Mouse (Mus musculus) heart, embryonic 14.5 days (tissue): ENCODE measurements at regions not wholly inside any gene's neighbourhood (a gene's known extent, or its start where the extent isn't known, plus 50 kb on each side); places are given as distances from the start of the nearest gene placed in this dataset.

ENCODE experiments used
- ATAC-seq: fragments of 200-750 bp; cut with Nextera tagmentation; 2 replicates; pipeline ENCODE4 v1.8.0; 2017; ENCODE audit warnings: low read depth, moderate TSS enrichment; ENCODE audit not compliant: insufficient number of reproducible peaks, insufficient read depth, low FRiP score
- H3K27ac ChIP-seq, 2 experiments: fragments of 200-500 bp in 1 of 2; fragments of 300-500 bp in 1 of 2; sonication (generic) in 1 of 2; replicated peaks in 1 of 2; 2 replicates each; pipeline ENCODE4 v1.5.1; 2012 to 2014; ENCODE audit warnings: low read depth in 2 of 2, low read length in 2 of 2, control low read depth in 1 of 2, mild to moderate bottlenecking in 1 of 2, mixed read lengths in 1 of 2; ENCODE audit not compliant: control insufficient read depth in 1 of 2, insufficient read depth in 1 of 2
- H3K27me3 ChIP-seq: fragments of 300-500 bp; sonication (generic); 2 replicates; pipeline ENCODE4 v1.6.1; 2014; ENCODE audit warnings: mild to moderate bottlenecking, low read length, control low read depth; ENCODE audit not compliant: control insufficient read depth, insufficient read depth
- H3K36me3 ChIP-seq: fragments of 300-500 bp; sonication (generic); 2 replicates; pipeline ENCODE4 v1.6.1; 2014; ENCODE audit warnings: mild to moderate bottlenecking, control low read depth, low read length, mixed read lengths; ENCODE audit not compliant: control insufficient read depth, insufficient read depth
- H3K4me1 ChIP-seq, 2 experiments: fragments of 200-500 bp in 1 of 2; fragments of 300-500 bp in 1 of 2; sonication (generic) in 1 of 2; 2 replicates each; pipeline ENCODE4 v1.6.1; 2012 to 2014; ENCODE audit warnings: low read length in 2 of 2, control low read depth in 1 of 2, mixed read lengths in 1 of 2; ENCODE audit not compliant: control insufficient read depth in 2 of 2, insufficient read depth in 2 of 2
- H3K4me2 ChIP-seq: fragments of 300-500 bp; sonication (generic); 2 replicates; pipeline ENCODE4 v1.6.1; 2014; ENCODE audit warnings: mild to moderate bottlenecking, low read length
- H3K4me3 ChIP-seq, 2 experiments: fragments of 200-500 bp in 1 of 2; fragments of 300-500 bp in 1 of 2; sonication (generic) in 1 of 2; 2 replicates each; pipeline ENCODE4 v1.5.1; 2012 to 2014; ENCODE audit warnings: low read length in 2 of 2, mild to moderate bottlenecking in 2 of 2, control low read depth in 1 of 2, low read depth in 1 of 2, moderate library complexity in 1 of 2; ENCODE audit not compliant: control insufficient read depth in 1 of 2, insufficient read depth in 1 of 2
- H3K9ac ChIP-seq: fragments of 300-500 bp; sonication (generic); 2 replicates; pipeline ENCODE4 v1.6.1; 2014; ENCODE audit warnings: mild to moderate bottlenecking, low read length
- H3K9me3 ChIP-seq: fragments of 300-500 bp; sonication (generic); 2 replicates; pipeline ENCODE4 v1.6.1; 2016; ENCODE audit warnings: low read length, control low read depth; ENCODE audit not compliant: control insufficient read depth
- WGBS: fragments of 180-500 bp; shearing (Covaris S2); extraction: QIAGEN DNeasy Blood & Tissue Kit; methylation state at CpG from one replicate; pipeline ENCODE4 v1.1.7; 2014; 5-methylcytosine and 5-hydroxymethylcytosine counted together

DNA sequence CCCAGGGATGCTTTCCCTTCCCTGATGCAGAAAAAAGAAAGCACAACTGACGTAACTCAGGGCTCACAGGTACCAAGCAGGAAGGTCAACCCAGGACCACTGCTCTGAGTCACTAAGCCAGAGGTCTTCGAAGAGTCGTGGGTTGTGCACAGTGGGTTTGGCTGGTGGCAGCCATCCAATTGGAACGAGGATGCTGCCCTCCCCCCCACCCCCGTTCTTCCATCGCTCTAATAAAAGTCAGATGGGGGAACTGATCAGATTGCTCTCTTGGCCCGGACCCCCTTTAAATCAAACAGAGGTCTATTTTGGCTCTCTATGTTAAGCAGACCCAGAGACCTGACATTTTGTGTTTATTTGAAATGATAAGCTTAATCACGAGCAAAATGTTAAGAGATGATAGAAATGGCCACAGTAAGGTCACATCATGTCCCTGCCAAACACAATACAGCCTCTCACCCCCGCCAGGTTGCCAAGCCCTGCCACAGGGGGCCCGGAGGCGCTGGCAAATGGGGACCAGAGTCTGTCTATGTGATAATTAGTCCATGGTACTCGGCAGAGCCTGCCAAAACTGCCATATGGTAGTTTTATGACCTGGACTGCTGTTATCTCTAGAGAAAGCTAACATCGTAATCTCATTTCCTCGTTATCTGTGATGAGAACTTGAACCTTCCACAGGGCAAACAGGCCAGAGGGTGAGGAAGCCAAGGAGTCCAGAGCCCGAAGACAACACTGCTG is 105.6 kb downstream of the Gm11011 start:
- no peaks in the 10 kb centered on the region for H3K27me3 ChIP-seq
- WGBS = 40% methylated on average over 15 of the region's 15 CpGs
- H3K9me3 ChIP-seq = peaks cover 6% of the 10 kb centered on the region; the same call in 1 of the 2 replicates
- H3K4me2 ChIP-seq = no peak overlapping the region
- peak; percentile 54 for ATAC-seq
- H3K36me3 ChIP-seq = no peaks in the 10 kb centered on the region
- H3K4me1 ChIP-seq = peaks cover 6 to 11% of the 10 kb centered on the region in 2 experiments; a peak in 3 of 4 replicates
- H3K4me3 ChIP-seq = no peak overlapping the region
- H3K27ac ChIP-seq = no peak overlapping the region
- no peak overlapping the region for H3K9ac ChIP-seq

DNA sequence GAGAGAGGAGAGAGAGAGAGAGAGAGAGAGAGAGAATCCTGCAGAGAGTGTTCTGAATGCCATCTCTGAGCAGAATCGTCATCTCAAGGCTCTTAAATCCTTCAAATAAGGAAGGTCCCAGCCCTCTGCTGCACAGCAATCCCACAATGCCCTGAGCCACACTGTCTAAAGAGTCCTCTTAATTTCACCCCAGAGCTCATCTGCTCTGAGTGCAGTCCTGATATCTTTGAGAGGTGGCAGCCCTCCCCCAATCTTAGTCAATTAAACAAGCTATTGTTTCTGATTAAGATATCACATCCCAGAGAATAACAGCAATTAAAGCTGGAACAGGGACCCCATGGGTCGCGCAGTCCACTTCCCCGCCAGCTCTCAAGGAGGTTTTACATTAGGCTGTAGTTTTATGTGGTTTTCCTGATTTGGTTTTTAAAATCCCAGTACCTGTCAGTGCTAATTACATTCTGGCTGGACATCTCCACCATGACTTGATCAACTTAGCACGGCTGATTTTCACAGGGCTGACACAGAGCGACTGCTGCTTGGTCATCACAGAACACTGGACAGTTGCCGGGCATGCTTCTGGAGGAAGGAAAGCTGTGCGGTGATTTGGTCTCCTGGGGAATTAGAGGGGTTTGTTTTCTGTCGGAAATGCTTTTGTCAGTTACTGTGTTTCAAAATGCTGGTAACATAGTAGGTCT is 113.0 kb downstream of the Gm11011 start:
- no peak overlapping the region for H3K27ac ChIP-seq
- no peak overlapping the region for H3K4me2 ChIP-seq
- H3K27me3 ChIP-seq = no peaks in the 10 kb centered on the region
- H3K9me3 ChIP-seq = peaks cover 6% of the 10 kb centered on the region; the same call in 1 of the 2 replicates
- H3K4me1 ChIP-seq = no peaks in the 10 kb centered on the region
- no peak overlapping the region for H3K9ac ChIP-seq
- WGBS = 54% methylated on average over 9 of the region's 9 CpGs
- no peak for ATAC-seq
- no peaks in the 10 kb centered on the region for H3K36me3 ChIP-seq
- no peak overlapping the region for H3K4me3 ChIP-seq

DNA sequence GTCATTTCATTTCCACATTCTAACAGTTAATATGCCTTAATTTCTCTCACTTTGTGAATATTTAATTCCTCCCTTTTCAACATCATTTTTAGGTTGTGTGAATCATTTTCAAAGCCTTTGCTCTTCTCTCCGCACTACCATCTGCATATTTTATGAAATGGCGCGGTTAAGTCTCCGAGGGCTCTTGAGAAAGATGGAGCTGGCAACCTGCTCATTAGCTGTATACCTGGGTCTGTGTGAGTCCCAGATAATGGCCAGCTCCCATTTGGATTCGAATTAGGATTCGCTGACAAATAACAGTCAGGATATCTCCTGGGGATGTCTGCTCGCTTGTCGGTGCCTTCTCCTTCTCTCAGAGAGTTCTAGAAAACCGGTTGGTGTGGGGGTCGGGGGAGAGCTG is 118.0 kb downstream of the Gm11011 start:
- no peak for ATAC-seq
- H3K4me1 ChIP-seq = no peaks in the 10 kb centered on the region
- H3K27me3 ChIP-seq = no peaks in the 10 kb centered on the region
- H3K4me2 ChIP-seq = no peak overlapping the region
- H3K9ac ChIP-seq = no peak overlapping the region
- H3K4me3 ChIP-seq = no peak overlapping the region
- H3K36me3 ChIP-seq = no peaks in the 10 kb centered on the region
- H3K27ac ChIP-seq = no peak overlapping the region
- 84% methylated on average over 10 of the region's 10 CpGs for WGBS
- H3K9me3 ChIP-seq = no peaks in the 10 kb centered on the region

DNA sequence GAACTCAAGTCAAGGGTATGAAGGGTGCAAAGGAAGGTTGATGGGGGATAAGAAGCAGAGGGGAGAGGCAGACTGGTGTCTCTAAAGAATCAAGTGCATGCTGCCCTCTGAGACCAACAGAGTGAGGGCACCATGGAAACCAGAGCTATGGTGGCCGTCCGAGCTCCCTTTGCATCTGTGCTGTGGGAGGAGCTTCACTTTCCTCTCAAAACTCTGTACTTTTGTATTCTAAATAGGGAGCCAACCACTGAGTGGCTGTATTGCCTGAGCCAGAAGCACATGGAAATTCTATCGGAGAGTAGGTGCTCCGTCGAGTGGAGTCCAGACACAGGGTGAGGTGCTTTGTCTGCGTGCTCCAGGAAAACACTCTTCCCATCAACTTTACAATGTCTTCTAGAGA is 119.9 kb downstream of the Gm11011 start:
- H3K4me2 ChIP-seq = no peak overlapping the region
- H3K27me3 ChIP-seq = no peaks in the 10 kb centered on the region
- no peaks in the 10 kb centered on the region for H3K36me3 ChIP-seq
- no peak overlapping the region for H3K27ac ChIP-seq
- no peaks in the 10 kb centered on the region for H3K9me3 ChIP-seq
- H3K4me3 ChIP-seq = no peak overlapping the region
- no peak overlapping the region for H3K9ac ChIP-seq
- WGBS = 85% methylated on average over 6 of the region's 6 CpGs
- no peaks in the 10 kb centered on the region for H3K4me1 ChIP-seq
- no peak for ATAC-seq

DNA sequence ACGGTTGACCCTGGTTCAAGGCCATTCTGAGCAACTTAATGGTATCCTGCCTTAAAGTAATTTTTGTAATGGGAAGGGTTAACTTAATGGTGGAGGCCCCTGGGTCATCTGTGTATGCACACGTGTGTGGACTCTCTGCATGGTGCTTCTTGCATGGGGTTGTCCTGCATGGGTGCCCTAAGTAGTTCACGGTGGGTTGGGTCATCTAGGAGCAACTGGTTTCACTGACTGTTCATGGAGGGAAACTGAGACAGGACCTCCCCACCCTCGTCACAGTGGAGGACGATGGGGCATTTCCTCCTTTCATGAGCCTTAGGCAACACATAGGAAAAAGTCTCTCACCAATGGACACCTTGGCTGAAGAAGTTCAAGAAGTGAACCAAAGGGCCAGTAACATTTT is 123.4 kb downstream of the Gm11011 start:
- Histone ChIP-seq H3K27me3 (no peaks in the 10 kb centered on the region), H3K36me3 (no peaks in the 10 kb centered on the region), H3K4me2 (no peak overlapping the region), H3K4me3 (no peak overlapping the region), H3K9me3 (no peaks in the 10 kb centered on the region), H3K27ac (no peak overlapping the region), H3K9ac (no peak overlapping the region), H3K4me1 (no peaks in the 10 kb centered on the region)
- 78% methylated on average over 5 of the region's 5 CpGs for WGBS
- ATAC-seq = no peak

DNA sequence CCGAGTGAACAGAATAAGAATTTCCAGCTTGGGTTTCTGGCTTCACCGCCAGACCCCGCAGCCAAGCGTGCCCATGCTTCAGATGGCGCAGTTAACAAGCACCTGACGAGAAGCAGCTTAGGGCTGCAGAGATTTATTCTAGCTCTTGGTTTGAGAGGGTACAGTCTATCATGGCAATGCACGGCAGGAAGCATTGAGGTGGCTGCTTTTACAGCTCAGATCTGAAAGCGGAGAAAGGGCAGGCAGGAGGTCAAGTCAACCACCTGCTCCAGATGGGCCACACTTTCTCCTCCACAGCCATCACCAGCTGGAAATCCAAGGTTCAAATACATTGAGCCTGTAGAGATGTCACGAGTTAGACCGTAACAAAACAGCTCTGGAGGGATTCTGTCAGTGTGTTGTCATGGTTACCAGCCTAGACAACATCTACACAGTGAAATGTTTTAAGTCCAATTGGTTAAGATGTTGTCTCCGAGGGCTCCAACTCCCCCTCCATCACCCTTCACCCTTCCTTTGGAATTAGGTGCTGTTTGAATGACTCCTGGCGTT is 126.0 kb downstream of the Gm11011 start:
- no peak for ATAC-seq
- H3K36me3 ChIP-seq = no peaks in the 10 kb centered on the region
- no peak overlapping the region for H3K9ac ChIP-seq
- H3K4me2 ChIP-seq = no peak overlapping the region
- H3K9me3 ChIP-seq = no peaks in the 10 kb centered on the region
- H3K27me3 ChIP-seq = no peaks in the 10 kb centered on the region
- H3K4me1 ChIP-seq = no peaks in the 10 kb centered on the region
- H3K4me3 ChIP-seq = no peak overlapping the region
- H3K27ac ChIP-seq = no peak overlapping the region
- WGBS = 83% methylated on average over 12 of the region's 12 CpGs

DNA sequence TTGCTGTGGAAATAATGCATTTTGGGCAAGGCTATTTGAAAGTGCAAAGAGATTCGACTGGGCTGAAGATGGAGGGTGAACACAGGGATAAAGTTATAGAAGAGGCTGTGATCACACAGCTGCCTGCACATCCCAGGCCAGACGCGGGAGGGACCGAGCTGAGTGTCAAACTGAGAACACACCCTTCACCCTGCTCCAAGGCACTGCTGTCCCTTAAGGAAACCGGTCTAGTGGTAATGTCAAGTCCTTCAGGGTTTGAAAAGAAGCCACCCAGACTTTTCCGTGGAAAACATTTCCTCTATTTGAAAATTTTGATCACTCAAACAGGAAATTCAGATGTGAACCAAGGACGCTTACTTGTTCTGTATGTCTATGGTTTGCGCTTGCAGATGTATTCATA is 134.6 kb downstream of the Gm11011 start:
- Histone ChIP-seq H3K27ac (no peak overlapping the region), H3K9me3 (0 out of 2 replicates have a peak, but pooled peaks cover 4% of the 10 kb centered on the region), H3K4me1 (no peaks in the 10 kb centered on the region), H3K27me3 (no peaks in the 10 kb centered on the region), H3K4me3 (no peak overlapping the region), H3K36me3 (no peaks in the 10 kb centered on the region), H3K4me2 (no peak overlapping the region), H3K9ac (no peak overlapping the region)
- 80% methylated on average over 8 of the region's 8 CpGs for WGBS
- ATAC-seq = no peak
